Mouse (Mus musculus): Measurements from ENCODE around the gene Krt6a.
A peak's percentile ranks its signal among the peaks of the same experiment; 100 is the strongest.
"Not testable (repeated sequence)": the region's sequence is repeated elsewhere in the genome, so short reads cannot be mapped to it uniquely, and the experiment has no call there.

The Krt6a gene

DNA sequence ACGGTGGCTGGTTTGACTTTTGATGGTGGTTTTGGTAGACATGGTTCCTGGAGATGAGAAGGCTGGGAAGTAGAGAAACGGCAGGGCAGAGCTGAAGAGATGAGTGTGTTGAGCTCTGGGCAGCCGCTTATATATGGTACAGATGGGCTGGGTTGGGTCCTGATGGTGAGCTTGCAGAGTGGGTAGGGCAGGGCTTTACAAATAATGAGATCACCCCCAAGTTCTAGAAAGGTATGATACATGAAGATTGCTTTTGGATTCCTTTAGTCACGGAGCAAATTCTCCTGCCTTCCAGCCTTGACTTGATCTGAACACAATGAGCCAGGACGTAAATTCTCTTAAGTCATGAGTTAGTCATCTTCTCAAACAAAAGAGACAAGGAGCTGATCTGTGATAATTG, at the start of gene Krt6a:
Gene Krt6a, minus strand, starts transcription at position 101 of the 400 bp plus-strand sequence.
- DNase-seq, result no peak

DNA sequence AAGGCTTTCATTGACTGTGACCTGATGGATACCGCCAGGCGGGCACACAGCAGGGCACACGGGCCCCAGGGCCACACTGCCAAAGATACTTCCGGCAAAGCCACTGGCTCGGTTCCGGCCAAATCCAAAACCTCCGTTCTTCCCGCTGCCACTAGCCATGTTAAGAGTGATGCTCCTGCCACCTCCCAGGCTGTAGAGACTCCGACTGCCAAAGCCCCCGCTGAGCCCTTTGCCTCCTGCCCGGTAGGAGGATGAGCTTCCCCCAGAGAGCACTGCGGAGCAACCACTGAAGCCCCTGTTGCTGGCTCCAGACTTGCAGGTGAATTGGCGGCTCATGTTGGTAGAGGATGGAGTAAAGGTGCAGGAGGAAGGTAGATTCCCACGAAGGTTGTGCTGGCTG, 48.6 kb upstream of the Krt6a start, which contains the start of gene Krt71:
Gene Krt71, minus strand, starts transcription at position 399 of the 400 bp plus-strand sequence.
- DNase-seq, result peak; percentile 70

DNA sequence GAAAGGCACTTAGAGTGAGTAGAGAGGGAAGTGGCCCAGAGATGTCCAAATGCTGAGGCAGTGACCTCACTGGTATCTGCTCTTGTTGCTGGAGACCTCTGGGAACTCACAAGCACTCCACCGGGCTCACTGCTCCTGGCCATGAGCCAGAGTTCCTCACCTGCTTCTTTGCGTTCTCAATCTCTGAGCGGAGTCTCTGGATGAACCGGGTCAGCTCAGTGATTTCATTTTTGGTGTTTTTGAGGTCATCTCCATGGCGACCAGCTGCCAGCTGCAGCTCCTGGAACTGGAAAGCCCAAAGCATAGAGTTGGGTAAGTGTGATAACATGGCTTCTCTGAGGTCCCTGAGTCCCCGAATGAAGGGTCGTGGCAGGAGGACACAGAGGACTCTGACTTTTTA, 43.7 kb upstream of the Krt6a start:
- DNase-seq, result no peak

DNA sequence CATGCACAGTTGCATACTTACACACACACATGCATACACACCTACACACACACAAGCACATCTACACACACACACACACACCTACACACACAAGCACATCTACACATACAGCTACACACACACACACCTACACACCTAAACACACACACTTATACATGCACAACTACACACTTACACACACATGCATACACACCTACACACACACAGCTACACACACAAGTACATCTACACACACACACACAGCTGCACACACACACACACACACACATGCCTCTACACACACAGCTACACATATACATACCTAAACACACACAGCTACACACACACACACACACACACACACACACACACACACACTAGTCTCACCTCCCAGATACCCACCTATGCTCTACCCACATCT, 36.5 kb upstream of the Krt6a start:
- DNase-seq, result no peak

DNA sequence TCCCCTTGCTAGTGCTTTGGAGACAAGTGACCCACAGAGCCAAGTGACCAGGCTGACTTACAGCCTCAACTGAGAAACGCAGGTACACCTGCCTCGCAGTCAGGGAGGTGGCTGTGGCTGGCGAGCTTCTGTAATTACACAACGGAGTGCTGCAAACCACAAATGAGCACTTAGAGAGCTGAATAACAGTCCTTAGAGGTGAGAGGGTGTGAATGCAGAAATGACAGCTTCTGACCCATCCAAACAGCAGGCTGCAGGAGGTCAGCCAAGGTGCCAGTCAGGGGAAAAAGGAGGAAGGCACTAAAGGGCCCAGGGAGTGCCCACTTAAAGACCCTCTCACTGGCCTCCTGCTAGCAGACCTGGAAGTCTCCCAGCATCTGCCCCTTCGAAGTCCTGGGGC, 30.6 kb upstream of the Krt6a start:
- no peak for DNase-seq

DNA sequence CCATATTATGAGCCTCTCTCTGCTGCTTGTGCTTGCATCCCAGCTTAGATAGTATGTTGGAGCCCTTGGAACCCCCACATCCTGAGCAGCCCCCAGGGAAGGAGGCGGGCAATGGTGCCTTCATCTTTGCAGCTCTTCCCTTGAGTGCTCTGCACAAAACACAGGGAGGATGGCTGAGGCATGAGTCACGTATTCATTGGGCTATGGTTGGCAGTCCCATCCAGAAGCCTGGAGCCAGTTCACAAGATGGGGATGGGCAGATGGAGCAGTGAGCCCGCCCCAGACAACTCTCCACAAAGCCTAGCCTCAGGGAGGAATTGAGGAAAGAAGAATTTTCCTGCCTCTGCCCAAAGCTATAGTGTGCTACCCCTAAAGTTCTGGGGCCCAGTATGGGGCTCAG, 21.7 kb upstream of the Krt6a start:
- no peak for DNase-seq

DNA sequence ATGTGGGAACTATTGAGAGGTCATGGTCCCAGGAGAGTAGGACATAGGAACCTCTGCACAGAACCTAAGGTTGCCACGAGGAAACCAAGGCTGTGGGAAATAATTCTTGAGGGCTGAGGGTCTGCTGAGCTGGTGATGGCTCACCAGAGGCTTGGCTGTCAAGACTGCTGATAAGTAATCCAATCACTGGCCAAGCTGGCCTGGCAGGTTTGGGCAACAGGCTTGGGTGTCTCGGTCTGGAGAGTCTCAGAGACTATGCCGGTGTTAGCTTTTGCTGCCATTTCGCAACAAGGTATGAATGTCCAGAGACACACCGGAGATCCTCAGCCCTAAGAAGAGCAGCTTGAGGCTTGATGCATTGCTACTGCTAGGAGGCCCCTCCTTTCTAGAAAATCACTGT, 20.2 kb upstream of the Krt6a start:
- DNase-seq, result no peak

DNA sequence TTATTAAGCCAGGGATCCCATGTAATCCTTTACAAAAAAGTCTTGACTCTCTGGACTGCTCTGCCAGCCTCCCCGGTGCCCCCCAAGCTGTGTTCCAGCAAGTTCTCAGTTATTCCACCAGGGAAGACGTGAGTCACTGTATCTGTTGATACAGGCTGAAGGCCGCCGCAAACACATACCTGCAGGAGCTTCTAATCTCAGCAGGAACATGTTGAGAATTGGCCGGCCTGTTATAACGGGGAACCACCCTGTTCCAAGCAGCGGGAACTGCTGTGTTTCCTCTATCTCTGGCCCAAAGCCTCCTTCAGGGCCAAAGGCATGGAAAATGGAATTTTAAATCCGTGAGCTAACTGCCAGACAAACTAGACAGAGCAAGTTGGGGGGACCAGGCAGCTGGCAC, 19.6 kb upstream of the Krt6a start:
- no peak for DNase-seq

DNA sequence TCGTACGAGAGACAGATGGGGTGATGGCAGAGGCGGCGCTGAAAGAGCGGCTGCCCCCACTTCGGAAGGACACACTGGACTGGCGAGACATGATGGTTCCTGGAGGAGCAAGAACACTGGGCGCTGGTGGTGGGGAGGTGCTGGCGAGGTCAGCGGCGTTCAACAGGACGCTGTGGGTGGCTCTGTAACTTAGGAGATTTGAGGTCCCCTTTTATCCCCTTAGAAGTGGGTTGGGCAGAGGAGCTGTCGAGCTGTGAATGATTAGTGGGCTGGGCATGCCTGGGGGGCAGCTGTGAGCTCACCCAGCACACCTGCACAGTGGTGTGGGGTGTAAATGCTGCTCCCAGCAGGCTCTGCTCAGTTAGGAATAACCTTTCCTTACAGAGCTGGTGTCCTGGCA, 18.6 kb upstream of the Krt6a start, which contains the start of gene Krt5:
Gene Krt5, minus strand, starts transcription at position 179 of the 400 bp plus-strand sequence.
- no peak for DNase-seq

DNA sequence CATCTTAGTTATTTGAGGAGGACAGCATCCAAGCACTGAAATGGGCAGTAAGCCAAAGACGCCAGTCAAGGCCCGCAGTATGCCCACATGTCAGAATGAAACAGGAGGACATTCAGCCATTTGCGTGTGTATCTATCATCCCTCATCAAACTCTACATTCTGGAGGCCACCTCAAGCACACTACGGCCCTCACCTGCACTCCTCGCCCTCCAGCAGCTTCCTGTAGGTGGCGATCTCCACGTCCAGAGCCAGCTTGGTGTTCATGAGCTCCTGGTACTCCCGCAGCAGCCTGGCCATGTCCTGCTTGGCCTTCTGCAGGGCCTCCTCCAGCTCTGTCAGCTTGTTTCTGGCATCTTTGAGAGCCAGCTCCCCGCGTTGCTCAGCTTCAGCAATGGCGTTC, 14.6 kb upstream of the Krt6a start:
- DNase-seq, result peak; percentile 5

DNA sequence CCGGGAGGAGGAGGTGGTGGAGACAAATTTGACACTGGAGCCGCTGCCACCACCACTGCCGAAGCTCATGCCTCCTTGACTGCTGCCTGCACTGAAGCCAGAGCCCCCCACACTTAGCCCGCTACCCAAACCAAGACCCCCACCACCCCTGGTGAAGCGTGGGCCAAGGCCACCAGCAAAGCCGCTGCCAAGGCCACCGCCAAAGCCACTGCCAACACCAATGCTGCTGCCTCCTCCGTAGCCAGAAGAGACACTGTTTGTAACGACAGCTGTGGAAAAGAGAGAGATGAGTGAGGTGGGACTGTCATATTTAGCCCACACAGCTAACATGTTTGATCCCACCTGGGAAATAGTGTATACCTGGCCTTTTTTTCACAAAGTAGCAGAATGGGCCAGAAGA, 13.3 kb upstream of the Krt6a start:
- no peak for DNase-seq

DNA sequence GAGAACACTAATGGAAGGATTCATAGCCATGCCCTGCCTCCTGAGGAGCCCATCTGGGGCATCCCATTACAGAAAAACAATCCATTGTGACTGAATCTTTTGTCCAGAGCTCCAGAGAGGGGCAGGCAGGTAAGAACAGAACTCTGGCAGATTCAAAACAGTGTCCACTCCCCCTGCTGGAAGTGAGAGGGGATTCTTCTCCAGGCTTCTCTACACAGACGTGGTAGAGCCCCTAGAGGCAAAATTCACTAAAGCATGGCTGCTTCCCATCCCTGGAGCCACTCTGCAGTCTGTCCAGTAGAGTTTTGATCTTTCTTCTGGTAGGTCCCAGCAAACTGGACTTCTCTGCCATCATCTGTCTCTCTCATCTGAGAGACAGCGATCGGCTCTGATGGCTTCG, 10.0 kb upstream of the Krt6a start:
- no peak for DNase-seq

DNA sequence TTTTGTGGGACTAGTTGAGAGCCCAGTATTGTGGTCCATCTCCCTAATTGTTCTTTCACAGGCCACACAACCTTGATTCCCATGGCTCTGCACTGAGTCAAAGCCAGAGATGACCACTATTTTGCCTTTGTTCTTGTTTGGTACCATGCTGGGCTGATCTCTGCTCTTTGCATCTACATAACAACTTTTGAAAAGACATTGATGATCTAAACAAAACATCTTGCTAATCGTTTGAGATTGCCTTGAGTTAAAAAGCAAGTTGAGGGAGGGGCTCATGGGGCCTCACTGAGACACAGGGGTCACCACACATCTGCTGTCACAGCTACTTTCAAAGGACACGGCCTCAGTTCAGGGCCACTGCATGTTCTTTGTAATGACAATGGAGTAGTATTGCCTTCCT, 8.3 kb upstream of the Krt6a start:
- no peak for DNase-seq

DNA sequence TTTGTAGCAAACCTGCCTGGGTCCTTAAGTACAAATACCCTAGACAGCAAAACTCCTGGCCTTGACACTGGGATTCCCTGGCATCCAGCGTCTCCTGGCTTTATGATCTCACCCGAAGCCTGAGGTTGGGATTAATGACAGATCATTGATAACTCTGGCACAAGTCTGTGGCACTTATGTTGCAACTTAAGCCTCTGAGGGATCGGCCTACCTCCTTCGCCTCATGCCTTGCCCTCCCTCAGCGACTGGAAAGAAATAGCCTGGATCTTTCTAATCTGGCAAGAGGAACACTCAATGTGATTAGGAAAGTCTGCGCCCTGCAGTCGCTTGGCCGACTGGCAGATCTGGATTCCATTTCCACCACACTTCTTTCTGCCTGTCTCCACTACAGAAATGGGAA, 5.8 kb upstream of the Krt6a start:
- no peak for DNase-seq

DNA sequence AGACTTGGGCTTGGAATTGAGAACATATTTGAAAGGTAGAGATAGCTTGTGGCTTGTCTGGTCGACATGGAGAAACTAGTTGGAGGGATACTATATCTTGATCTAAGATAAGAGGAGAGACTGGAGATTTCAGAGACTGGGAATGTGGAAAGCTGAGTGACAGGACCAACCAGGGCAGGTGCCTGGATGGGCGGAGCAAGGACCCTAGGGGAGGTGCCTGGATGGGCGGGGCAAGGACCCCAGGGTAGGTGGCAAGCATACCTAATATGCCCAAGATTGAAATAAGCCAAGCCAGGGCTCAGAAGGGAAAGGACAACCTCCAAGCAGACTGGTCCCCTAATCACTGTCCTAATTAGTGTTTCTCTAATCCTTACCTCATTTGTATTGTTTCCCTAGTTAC, 5.1 kb upstream of the Krt6a start:
- no peak for DNase-seq

DNA sequence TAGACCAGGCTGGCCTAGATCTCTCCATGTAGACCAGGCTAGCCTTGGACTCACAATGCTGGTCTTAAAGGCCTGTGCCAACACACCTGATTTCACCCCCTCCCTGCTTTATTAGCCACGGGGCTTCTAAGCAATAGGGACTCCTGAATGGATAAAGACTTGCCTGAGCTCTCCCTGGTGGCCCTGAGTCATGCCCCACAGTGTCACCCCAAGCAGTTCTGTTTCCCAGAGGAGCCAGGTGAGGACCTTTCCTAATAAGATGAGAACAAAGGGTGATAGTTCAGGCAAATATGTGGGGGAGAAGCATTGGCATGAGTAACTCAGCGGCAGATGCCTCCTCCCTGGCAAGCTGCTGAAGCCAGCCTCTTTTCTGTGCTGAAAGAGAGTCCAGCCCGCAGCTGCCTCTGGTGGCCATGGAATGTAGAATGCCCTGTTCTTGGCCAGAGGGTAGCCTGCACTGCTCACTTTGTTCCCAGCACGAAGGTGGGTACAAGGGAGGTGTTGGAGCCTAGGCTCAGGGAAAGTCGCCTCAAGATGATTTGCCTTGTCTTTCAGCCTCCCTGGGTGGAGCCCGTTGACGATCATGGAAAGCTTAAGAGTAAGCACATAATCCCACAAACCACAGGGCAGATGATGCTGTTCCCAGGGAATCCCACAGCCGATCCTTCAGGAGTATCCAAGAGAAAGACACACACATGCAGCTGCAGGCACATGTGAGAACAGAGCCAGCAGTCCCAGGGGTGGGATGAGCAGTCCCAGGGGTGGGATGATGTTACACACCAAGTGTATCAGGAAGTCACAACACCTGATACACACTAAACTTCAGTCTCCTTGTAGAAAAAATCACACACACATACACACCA, 3.5 kb upstream of the Krt6a start:
- DNase-seq, result no peak

DNA sequence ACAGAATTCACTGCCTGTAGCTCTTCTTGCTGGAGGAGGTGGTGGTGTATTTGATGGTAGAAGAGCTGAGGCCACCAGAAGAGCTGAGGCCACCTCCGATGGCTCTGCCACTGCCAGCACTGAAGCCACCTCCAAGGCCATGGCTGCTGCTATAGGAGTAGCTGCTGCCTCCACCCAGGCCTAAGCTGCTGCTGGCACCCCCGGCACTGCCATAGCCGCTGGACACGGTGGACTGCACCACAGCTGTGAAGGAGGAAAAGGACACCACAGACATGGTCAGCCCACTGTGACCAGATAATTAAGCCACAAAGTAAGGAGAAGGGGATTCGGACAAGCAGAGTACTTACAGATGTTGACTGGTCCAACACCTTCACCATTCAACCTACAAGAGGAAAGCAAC, 3.6 kb downstream of the Krt6a start:
- not testable (repeated sequence) for DNase-seq

DNA sequence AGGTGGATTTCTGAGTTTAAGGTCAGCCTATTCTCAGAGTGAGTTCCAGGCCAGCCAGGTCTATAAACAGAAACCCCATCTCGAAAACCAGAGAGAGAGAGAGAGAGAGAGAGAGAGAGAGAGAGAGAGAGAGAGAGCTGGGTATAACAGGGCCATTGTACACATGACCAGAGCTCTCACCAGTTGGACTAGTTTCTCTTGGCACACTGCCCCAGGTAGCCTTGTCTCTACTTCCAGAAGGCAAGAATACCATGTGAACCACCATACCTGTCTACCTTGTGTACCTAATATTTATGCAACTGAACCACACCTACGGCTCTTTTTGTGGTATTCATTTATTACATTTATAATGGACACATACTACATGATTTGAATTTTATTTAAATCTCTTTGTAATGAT, 5.9 kb downstream of the Krt6a start:
- no peak for DNase-seq

DNA sequence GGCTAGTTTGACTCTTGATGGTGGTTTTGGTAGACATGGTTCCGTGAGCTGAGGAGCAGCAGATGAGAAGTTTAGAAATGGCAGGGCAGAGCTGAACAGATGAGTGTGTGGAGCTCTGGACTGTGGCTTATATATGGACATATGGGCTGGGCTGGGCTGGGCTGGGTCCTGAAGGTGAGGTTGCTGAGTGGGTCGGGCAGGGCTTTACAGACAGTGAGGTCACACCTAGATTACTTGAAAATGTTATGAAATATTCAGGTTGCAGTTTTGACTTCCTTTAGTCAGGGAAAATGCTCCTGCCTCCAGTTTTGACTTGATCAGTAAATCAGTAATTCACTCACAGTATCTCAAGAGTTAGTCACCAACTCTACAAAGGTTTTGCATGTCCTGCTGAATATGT, 13.9 kb downstream of the Krt6a start, which contains the start of gene Krt6b:
Gene Krt6b, minus strand, starts transcription at position 101 of the 400 bp plus-strand sequence.
- DNase-seq, result no peak

DNA sequence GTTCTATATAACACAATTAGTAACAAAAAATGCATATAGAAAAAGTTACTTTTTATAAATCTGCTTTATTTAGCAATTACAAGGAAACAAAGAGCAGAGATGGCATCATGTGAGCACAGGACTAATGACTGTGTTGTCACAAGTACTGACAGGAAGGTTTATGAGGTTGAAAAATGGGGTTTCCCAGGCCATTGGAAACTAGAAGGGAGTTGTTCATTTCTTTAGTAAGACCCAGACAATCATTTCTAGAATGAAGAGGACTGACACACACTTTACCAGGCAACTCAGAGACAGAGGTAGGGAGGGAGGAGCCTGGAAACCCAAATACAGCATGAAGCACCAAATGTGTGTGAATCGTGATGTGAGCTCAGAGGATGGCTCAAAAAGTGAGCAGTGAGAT, 18.1 kb downstream of the Krt6a start:
- DNase-seq, result no peak

DNA sequence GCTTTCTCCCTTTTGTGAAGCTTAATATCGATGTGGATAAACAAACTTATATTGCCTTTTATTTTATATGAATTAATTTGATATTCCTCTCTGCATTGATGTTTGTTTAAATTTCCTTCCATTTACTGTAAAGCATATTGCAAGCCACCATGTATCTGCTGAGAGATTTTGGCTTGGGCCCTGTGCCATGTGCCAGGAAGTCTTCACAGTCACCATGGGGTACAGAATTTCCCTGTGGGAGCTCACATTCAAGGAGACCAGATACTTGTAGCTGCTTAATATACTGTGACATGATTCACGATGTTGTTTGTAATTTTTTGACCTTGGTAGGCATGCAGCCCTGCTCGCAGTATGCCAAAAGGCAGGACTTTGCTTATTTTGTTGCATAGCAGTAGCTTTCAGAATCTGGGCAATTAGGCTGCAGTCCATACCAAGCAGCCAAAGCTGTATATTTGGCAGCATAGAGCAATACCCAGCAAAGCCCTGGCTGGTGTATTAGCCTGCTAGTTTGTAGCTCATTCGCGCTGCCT, 41.3 kb downstream of the Krt6a start:
- DNase-seq, result peak; percentile 3

DNA sequence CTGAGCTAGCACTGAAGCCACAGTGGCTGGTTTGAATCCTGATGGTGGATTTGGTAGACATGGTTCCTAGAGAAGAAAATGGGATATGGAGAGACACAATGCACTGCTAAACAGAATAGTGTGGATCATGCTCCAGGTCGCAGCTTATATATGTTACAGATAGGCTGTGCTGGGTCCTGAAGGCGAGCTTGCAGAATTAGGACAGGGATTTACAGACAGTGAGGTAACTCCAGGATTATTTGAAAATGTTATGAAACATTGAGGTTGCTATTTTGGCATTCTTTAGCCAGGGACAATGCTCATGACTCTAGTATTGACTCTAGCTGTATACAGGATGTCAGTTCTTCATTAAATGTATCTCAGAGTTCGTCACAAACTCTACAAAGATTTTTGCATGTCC, 46.8 kb downstream of the Krt6a start, which contains the start of gene Gm5478:
Gene Gm5478, minus strand, starts transcription at position 101 of the 400 bp plus-strand sequence.
- no peak for DNase-seq
